Mouse (Mus musculus) urinary bladder, adult 18-20 months (tissue): Measurements from ENCODE around the gene Fads1.
A peak's percentile ranks its signal among the peaks of the same experiment; 100 is the strongest.

Experiments
- DNase-seq, 2 experiments: peaks; one replicate each; pipeline ENCODE4 v3.0.0; 2022; ENCODE audit warnings: low spot score in 2 of 2, mixed read lengths in 2 of 2

The Fads1 gene

GRCm38 (mm10) chr19:10176477-10176876, 6.2 kb upstream of the Fads1 start:
- DNase-seq = no peak

GRCm38 (mm10) chr19:10176941-10177372, 5.7 kb upstream of the Fads1 start:
- DNase-seq = no peak

GRCm38 (mm10) chr19:10181225-10181624, 1.5 kb upstream of the Fads1 start:
- no peak for DNase-seq

GRCm38 (mm10) chr19:10182142-10182541, 546 bp upstream of the Fads1 start:
- DNase-seq = no peak

- peak; percentile 58 to 59 for DNase-seq
These were observed 753 bp downstream of the Fads1 start for GRCm38 (mm10) chr19:10183299-10183983.

- no peak for DNase-seq
These were observed 1.4 kb downstream of the Fads1 start for GRCm38 (mm10) chr19:10184096-10184495.

GRCm38 (mm10) chr19:10185876-10186275, 3.2 kb downstream of the Fads1 start:
- no peak for DNase-seq

GRCm38 (mm10) chr19:10186569-10186968, 3.9 kb downstream of the Fads1 start:
- no peak for DNase-seq

GRCm38 (mm10) chr19:10188281-10188811, 5.7 kb downstream of the Fads1 start:
- DNase-seq = no peak

- no peak for DNase-seq
These were observed 6.3 kb downstream of the Fads1 start for GRCm38 (mm10) chr19:10189022-10189421.

- no peak for DNase-seq
These were observed 7.3 kb downstream of the Fads1 start for GRCm38 (mm10) chr19:10189940-10190339.

GRCm38 (mm10) chr19:10190796-10191195, 8.1 kb downstream of the Fads1 start:
- DNase-seq = peak in 1 of 2 experiments; percentile 45

- DNase-seq = no peak
These were observed 8.6 kb downstream of the Fads1 start for GRCm38 (mm10) chr19:10191326-10191725.

- no peak for DNase-seq
These were observed 11.6 kb downstream of the Fads1 start for GRCm38 (mm10) chr19:10194337-10194736.

GRCm38 (mm10) chr19:10195252-10195651, 12.6 kb downstream of the Fads1 start:
- no peak for DNase-seq

GRCm38 (mm10) chr19:10197130-10197529, 14.4 kb downstream of the Fads1 start:
- DNase-seq = no peak

- no peak for DNase-seq
These were observed 15.6 kb downstream of the Fads1 start for GRCm38 (mm10) chr19:10198286-10198685.

- DNase-seq = peak in 1 of 2 experiments; percentile 57
These were observed 16.0 kb downstream of the Fads1 start for GRCm38 (mm10) chr19:10198723-10199122.

GRCm38 (mm10) chr19:10203146-10203847, 20.6 kb downstream of the Fads1 start:
- no peak for DNase-seq

GRCm38 (mm10) chr19:10203848-10204615, 21.3 kb downstream of the Fads1 start, which contains the start of the genes Tmem258 and Fen1:
Gene Tmem258, plus strand, starts transcription at chr19:10204014.
Gene Fen1, minus strand, starts transcription at chr19:10204169.
- DNase-seq = peak; percentile 85 to 94

GRCm38 (mm10) chr19:10204616-10205001, 21.9 kb downstream of the Fads1 start:
- no peak for DNase-seq

- DNase-seq = no peak
These were observed 22.4 kb downstream of the Fads1 start for GRCm38 (mm10) chr19:10205051-10205450.
